Mouse (Mus musculus): Measurements from ENCODE around the gene Skor1. TPM values are rescaled to one million over a fixed set of nuclear protein-coding genes. Genes with fewer than 3 reads are reported as not detected.

Skor1 gene
- polyA plus RNA-seq, 1 experiment = 0.10 TPM

DNA sequence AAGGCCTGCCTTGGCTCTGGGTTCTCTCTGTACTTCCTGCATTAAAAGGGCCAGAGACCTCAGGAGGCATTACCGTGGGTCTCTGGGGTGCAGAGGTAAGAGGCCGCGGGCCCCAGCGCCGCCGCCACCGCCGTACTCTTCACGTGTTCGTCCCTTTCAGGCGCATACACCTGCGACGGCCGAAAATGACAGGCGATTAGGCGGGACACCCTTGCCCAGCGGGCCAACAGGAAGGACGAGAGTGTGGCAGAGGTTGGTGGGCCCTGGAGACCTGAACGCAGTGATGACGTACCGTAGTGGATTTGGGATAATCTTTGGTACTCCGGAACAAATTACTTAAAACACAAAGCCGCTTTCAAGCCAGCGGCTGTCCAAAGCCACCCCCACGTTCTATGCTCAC, 5.5 kb downstream of the Skor1 start:
- TF ChIP-seq GATA1 (IDR thresholded peaks at IDR 0.05; ENCODE audit: low read length) = no peak

DNA sequence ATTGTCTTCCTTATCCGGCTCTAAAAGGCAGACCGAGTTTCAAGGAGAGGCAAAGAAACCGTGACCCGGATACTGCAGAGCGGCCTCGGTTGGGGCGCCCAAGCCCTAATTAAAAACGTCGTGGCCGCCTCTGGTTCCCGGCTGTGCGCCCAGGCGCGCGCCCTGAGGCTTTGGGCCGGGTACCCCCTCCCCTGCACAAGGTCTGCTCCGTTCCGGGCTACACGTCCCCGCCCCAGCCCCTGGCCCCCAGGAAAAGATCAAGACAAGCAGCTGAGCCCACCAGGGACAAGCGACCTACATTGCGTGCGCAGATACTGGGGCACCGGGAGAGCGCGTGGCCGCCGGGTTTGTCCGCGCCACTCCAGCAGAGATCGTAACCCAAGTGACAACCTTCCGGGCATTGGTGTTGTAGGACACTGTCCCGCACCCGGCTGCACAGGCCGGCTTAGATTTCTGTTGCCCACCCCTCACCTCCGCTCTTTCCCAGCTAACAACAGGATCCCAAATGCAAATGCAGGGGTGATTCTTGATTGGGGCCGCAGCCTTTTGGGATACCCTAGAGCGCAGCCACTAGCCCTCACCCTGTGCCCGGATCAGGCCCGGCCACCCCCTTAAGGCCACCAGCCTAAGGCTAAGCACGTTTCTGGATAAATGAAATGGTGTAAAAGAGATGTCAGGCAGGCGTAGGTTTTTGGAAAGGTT, 6.3 kb downstream of the Skor1 start:
- no peak for TF ChIP-seq GATA1 (IDR thresholded peaks at IDR 0.05; ENCODE audit: low read length)

GRCm38 (mm10) chr9:63141641-63142334, 7.0 kb downstream of the Skor1 start:
- no peak for TF ChIP-seq GATA1 (IDR thresholded peaks at IDR 0.05; ENCODE audit: low read length)

DNA sequence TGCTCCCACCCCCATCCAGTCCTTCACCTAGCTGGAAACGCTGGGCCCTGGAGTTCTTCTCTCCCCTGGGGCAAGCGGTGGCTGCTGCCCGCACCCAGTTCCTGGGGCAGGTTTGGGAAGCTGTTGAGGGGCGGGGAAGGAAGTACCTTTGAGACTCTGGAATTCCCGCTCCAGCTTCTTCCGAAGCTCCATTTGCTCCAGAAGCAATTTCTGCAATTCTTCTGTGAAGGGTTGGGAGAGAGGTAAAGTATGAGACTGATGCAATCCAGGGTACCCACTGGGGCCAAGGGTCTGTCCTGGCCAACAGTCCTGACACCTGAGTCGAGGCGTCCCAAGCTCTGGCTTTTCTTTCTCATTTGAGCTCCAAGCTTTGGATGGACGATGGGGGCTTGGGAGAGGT, 8.6 kb downstream of the Skor1 start:
- no peak for TF ChIP-seq GATA1 (IDR thresholded peaks at IDR 0.05; ENCODE audit: low read length)

DNA sequence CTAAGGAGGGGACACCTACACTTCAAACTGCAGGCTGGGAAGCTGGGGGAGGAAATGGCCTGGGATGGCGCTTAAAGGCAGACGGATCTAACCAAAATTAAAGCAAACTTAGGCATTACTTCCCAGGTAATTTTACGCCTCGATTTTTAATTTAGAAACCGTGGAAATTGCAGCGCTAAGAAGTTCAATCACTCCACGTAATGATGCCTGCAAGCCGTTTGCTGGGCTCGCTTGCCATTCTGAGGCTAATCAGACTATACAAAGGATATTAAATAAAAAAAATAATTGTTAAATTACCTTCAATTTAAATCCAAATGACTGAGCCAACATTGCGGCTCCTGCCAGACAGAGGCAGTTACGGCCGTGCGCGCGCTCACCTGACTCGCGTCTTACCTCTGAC, 9.1 kb downstream of the Skor1 start:
- TF ChIP-seq GATA1 (IDR thresholded peaks at IDR 0.05; ENCODE audit: low read length) = no peak

GRCm38 (mm10) chr9:63138481-63138967, 10.2 kb downstream of the Skor1 start:
- TF ChIP-seq GATA1 (IDR thresholded peaks at IDR 0.05; ENCODE audit: low read length) = no peak

DNA sequence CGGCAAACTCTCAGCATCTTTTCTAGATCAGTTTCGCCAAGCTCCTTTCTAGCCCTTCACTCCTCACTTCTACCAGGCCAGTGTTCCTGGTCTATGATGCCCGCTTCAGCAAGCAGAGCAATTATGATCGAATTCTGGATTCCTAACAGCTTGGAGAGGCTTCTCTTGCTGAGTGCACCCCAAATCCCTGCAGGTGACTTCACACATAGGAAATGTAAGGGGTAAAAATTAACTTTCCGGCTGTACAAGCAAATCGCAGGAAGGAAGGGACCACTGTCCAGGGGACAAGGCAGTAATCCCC, 11.2 kb downstream of the Skor1 start:
- no peak for TF ChIP-seq GATA1 (IDR thresholded peaks at IDR 0.05; ENCODE audit: low read length)

GRCm38 (mm10) chr9:63136756-63137614, 11.8 kb downstream of the Skor1 start:
- no peak for TF ChIP-seq GATA1 (IDR thresholded peaks at IDR 0.05; ENCODE audit: low read length)

- TF ChIP-seq GATA1 (IDR thresholded peaks at IDR 0.05; ENCODE audit: low read length) = no peak
Observed at GRCm38 (mm10) chr9:63136241-63136640, 12.5 kb downstream of the Skor1 start.

GRCm38 (mm10) chr9:63135801-63136200, 13.0 kb downstream of the Skor1 start:
- TF ChIP-seq GATA1 (IDR thresholded peaks at IDR 0.05; ENCODE audit: low read length) = no peak

DNA sequence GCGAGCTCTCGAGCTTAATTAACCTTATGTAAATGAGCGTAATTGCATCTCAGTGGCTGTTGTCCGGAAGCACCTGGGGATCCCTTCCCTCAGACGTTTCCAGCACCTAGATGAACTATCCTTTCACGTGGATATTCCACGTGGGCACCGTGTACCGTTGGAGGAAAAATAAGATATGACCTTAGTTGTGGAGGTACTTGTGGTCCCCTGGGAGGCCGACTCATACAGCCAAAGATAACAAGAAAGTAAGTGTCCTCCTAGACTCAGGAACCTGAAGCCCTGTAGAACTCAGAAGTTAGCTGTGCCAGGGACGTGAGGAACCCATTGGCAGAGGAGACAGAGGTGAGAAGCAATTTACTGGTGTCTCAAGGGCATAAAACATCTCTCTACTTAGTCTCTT, 13.4 kb downstream of the Skor1 start:
- no peak for TF ChIP-seq GATA1 (IDR thresholded peaks at IDR 0.05; ENCODE audit: low read length)

GRCm38 (mm10) chr9:63133659-63134058, 15.1 kb downstream of the Skor1 start:
- no peak for TF ChIP-seq GATA1 (IDR thresholded peaks at IDR 0.05; ENCODE audit: low read length)

- TF ChIP-seq GATA1 (IDR thresholded peaks at IDR 0.05; ENCODE audit: low read length) = no peak
Observed at GRCm38 (mm10) chr9:63132673-63133601, 15.8 kb downstream of the Skor1 start.

- TF ChIP-seq GATA1 (IDR thresholded peaks at IDR 0.05; ENCODE audit: low read length) = no peak
Observed at GRCm38 (mm10) chr9:63131957-63132602, 16.7 kb downstream of the Skor1 start.

DNA sequence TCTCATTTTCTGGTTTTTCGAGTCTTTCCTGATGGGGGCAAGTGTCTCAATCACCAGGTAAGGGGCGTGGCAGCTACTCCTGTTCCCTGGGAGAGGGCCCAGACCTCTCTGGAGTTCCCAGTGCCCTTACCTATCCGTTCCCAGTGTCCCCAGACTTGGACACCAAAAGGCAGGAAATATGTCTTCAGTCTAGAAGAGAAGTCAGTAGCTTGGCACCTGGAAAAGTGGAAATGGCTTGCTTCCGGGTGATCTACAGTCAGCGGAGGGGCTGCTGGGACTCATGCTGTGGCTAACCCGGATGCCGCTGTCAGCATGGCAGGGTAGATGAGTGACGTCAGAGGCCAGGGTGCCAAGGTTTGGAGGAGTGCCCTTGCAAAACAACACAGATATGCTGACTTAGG, 19.1 kb downstream of the Skor1 start:
- no peak for TF ChIP-seq GATA1 (IDR thresholded peaks at IDR 0.05; ENCODE audit: low read length)

All from G1E-ER4 (cell line).